Mouse (Mus musculus): ENCODE measurements around the gene Unc5a. TPM values are rescaled to one million over a fixed set of nuclear protein-coding genes. Genes with fewer than 3 reads are reported as not detected.

The Unc5a gene
- polyA plus RNA-seq, 1 experiment from 2014 or later: 0.66 TPM

DNA sequence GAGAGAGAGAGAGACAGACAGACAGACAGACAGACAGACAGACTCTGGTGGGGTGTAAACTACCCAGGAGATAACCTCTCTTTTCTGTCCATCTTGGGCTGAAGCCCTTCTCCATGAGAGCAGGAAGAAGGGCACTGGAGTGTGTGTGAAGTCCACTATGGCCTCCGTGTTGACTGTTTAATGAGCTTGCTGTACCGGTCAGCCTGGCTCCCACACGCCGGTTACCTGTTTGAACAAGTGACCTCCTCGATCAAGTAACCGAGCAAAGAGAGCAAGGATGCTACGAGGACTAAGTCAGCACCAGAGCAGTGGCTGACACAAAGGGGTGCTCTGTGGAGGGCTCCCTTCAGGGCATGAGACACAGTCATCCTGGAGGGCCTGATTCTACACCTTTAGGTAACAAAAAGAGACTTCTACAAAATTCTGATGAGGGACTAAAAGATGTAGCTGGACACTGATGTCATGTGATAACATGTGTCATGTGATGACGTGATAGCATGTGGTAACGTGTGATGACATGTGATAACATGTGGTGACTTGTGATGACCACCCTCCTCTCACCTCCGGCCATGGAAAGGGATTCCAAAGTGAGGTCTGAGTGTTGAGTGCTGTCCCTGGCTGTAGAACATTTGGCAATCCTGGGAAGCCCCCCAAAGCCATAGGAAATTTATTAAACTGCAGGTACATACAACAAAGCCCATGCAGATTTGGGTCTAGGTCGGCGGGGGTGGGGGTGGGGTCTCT, 68.1 kb downstream of the Unc5a start:
- 58% methylated on average over 12 of the region's 12 CpGs for WGBS (ENCODE audit: insufficient replicate concordance)

GRCm38 (mm10) chr13:55017898-55018599, 68.8 kb downstream of the Unc5a start:
- Histone ChIP-seq H3K4me3 (ENCODE audit: low read depth, low read length) (no peak overlapping the region), H3K9ac (ENCODE audit: low read depth, low read length) (no peak overlapping the region), H3K27ac (ENCODE audit: low read length) (no peak overlapping the region), H3K4me1 (ENCODE audit: control insufficient read depth, low read depth, low read length) (no peaks in the 10 kb centered on the region; the same call in 1 of the 2 replicates), H3K9me3 (replicated peaks; ENCODE audit: control insufficient read depth, low read length) (no peaks in the 10 kb centered on the region), H3K36me3 (ENCODE audit: control insufficient read depth, insufficient read depth) (no peaks in the 10 kb centered on the region), H3K4me2 (ENCODE audit: low read depth, low read length) (no peak overlapping the region), H3K27me3 (ENCODE audit: control insufficient read depth, insufficient read depth, low read depth, low read length) (no peaks in the 10 kb centered on the region)
- ATAC-seq (ENCODE audit: low read depth): no peak
- WGBS (ENCODE audit: insufficient replicate concordance): 63% methylated on average over 8 of the region's 8 CpGs

More for the DNA sequence above, 68.1 kb downstream of the Unc5a start:
- Histone ChIP-seq H3K4me1 (ENCODE audit: control insufficient read depth, low read depth, low read length) (no peaks in the 10 kb centered on the region), H3K36me3 (ENCODE audit: control insufficient read depth, insufficient read depth) (no peaks in the 10 kb centered on the region), H3K27me3 (ENCODE audit: control insufficient read depth, insufficient read depth, low read depth, low read length) (no peaks in the 10 kb centered on the region), H3K9ac (ENCODE audit: low read depth, low read length) (no peak overlapping the region), H3K4me3 (ENCODE audit: low read depth, low read length) (no peak overlapping the region), H3K27ac (ENCODE audit: low read length) (no peak overlapping the region), H3K4me2 (ENCODE audit: low read depth, low read length) (no peak overlapping the region), H3K9me3 (replicated peaks; ENCODE audit: control insufficient read depth, low read length) (no peaks in the 10 kb centered on the region)
- no peak for ATAC-seq (ENCODE audit: low read depth)

DNA sequence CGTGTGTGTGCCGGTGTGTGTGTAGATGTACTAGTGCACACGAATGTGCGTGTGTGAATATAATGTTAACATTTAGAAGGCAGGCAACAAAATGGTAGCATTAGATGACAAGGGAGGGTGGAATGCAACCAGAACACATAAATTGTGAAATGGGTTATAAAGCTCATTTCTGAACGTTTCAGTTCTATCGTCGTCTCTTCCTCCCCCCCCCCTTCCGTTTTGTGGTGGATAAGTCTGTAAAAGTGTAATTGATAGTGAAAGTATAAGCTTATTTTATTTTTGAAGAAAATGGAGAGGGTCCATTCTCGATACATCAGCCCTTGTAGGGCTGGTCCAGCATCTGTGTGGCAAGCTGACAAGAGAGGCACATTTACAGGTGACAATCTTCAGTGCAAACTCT, 69.5 kb downstream of the Unc5a start:
- no peaks in the 10 kb centered on the region for H3K9me3 ChIP-seq (replicated peaks; ENCODE audit: control insufficient read depth, low read length)
- H3K4me2 ChIP-seq (ENCODE audit: low read depth, low read length): no peak overlapping the region
- 72% methylated on average over 9 of the region's 9 CpGs for WGBS (ENCODE audit: insufficient replicate concordance)
- H3K9ac ChIP-seq (ENCODE audit: low read depth, low read length): no peak overlapping the region
- H3K27ac ChIP-seq (ENCODE audit: low read length): no peak overlapping the region
- no peaks in the 10 kb centered on the region; the same call in 1 of the 2 replicates for H3K4me1 ChIP-seq (ENCODE audit: control insufficient read depth, low read depth, low read length)
- no peaks in the 10 kb centered on the region for H3K36me3 ChIP-seq (ENCODE audit: control insufficient read depth, insufficient read depth)
- H3K4me3 ChIP-seq (ENCODE audit: low read depth, low read length): no peak overlapping the region
- no peaks in the 10 kb centered on the region for H3K27me3 ChIP-seq (ENCODE audit: control insufficient read depth, insufficient read depth, low read depth, low read length)
- no peak for ATAC-seq (ENCODE audit: low read depth)

DNA sequence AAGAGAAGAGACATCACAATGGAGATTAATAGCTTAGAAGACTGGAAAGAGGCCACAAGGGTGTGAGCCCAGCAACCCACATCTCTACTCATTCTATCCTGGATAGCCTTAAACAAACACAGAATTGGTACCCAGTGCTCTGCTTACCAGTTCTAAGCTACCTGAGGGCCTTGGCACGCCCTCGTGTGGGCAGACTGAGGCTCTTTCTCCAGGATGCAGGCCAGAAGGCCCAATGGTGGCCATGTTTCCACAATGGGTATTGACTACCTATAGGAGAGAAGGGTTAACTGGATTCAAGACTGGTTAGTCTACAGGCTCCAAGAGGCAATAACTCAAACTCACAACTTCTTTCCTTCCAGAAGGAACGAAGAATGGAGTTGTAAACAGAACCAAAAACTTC, 70.0 kb downstream of the Unc5a start:
- H3K36me3 ChIP-seq (ENCODE audit: control insufficient read depth, insufficient read depth): no peaks in the 10 kb centered on the region
- no peak overlapping the region for H3K4me3 ChIP-seq (ENCODE audit: low read depth, low read length)
- H3K4me1 ChIP-seq (ENCODE audit: control insufficient read depth, low read depth, low read length): no peaks in the 10 kb centered on the region; the same call in 1 of the 2 replicates
- 42% methylated on average over 3 of the region's 3 CpGs for WGBS (ENCODE audit: insufficient replicate concordance)
- no peak overlapping the region for H3K27ac ChIP-seq (ENCODE audit: low read length)
- no peaks in the 10 kb centered on the region for H3K9me3 ChIP-seq (replicated peaks; ENCODE audit: control insufficient read depth, low read length)
- no peak overlapping the region for H3K9ac ChIP-seq (ENCODE audit: low read depth, low read length)
- peak overlapping the region; percentile 28; the same call in 1 of the 2 replicates for H3K4me2 ChIP-seq (ENCODE audit: low read depth, low read length)
- no peak for ATAC-seq (ENCODE audit: low read depth)
- no peaks in the 10 kb centered on the region for H3K27me3 ChIP-seq (ENCODE audit: control insufficient read depth, insufficient read depth, low read depth, low read length)

DNA sequence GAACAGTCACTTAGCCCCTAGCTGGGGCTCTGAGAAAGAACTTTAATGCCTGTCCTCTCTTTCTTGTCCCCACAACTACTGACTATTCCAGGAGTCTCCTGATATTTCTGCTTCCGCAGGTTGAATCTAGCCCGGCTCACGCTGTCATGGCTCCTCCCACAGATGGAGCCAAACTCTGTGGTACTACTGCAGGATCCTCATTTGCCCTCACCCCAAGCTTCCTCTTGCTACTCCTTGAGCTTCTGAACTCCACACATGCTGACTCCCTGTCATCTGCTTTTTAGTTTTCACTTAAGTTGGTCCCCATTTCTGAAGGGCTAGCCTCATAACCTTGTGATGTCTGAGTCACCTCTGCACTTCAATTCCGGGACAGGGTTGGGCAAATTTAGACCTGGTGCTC, 70.8 kb downstream of the Unc5a start:
- Histone ChIP-seq H3K9ac (ENCODE audit: low read depth, low read length) (no peak overlapping the region), H3K4me3 (ENCODE audit: low read depth, low read length) (no peak overlapping the region), H3K36me3 (ENCODE audit: control insufficient read depth, insufficient read depth) (no peaks in the 10 kb centered on the region), H3K27me3 (ENCODE audit: control insufficient read depth, insufficient read depth, low read depth, low read length) (no peaks in the 10 kb centered on the region), H3K9me3 (replicated peaks; ENCODE audit: control insufficient read depth, low read length) (no peaks in the 10 kb centered on the region), H3K4me2 (ENCODE audit: low read depth, low read length) (no peak overlapping the region; the same call in 1 of the 2 replicates), H3K27ac (ENCODE audit: low read length) (no peak overlapping the region), H3K4me1 (ENCODE audit: control insufficient read depth, low read depth, low read length) (no peaks in the 10 kb centered on the region; the same call in 1 of the 2 replicates)
- no peak for ATAC-seq (ENCODE audit: low read depth)
- 65% methylated on average over 4 of the region's 4 CpGs for WGBS (ENCODE audit: insufficient replicate concordance)

GRCm38 (mm10) chr13:55021194-55021779, 72.1 kb downstream of the Unc5a start, which contains the start of gene Hk3:
TSS of gene Hk3 (minus strand) at chr13:55021385.
- H3K9me3 ChIP-seq (replicated peaks; ENCODE audit: control insufficient read depth, low read length): no peaks in the 10 kb centered on the region
- H3K27me3 ChIP-seq (ENCODE audit: control insufficient read depth, insufficient read depth, low read depth, low read length): no peaks in the 10 kb centered on the region
- WGBS (ENCODE audit: insufficient replicate concordance): 53% methylated on average over 13 of the region's 13 CpGs
- no peak within 1 kb of the TSS for H3K9ac ChIP-seq (ENCODE audit: low read depth, low read length)
- H3K4me2 ChIP-seq (ENCODE audit: low read depth, low read length): no peak within 1 kb of the TSS; the same call in 1 of the 2 replicates
- H3K4me1 ChIP-seq (ENCODE audit: control insufficient read depth, low read depth, low read length): no peaks in the 10 kb centered on the region; the same call in 1 of the 2 replicates
- H3K36me3 ChIP-seq (ENCODE audit: control insufficient read depth, insufficient read depth): no peaks in the 10 kb centered on the region
- H3K4me3 ChIP-seq (ENCODE audit: low read depth, low read length): no peak within 1 kb of the TSS
- peak within 1 kb of the TSS; percentile 53 for H3K27ac ChIP-seq (ENCODE audit: low read length)
- ATAC-seq (ENCODE audit: low read depth): no peak; the same call in 1 of the 2 replicates

DNA sequence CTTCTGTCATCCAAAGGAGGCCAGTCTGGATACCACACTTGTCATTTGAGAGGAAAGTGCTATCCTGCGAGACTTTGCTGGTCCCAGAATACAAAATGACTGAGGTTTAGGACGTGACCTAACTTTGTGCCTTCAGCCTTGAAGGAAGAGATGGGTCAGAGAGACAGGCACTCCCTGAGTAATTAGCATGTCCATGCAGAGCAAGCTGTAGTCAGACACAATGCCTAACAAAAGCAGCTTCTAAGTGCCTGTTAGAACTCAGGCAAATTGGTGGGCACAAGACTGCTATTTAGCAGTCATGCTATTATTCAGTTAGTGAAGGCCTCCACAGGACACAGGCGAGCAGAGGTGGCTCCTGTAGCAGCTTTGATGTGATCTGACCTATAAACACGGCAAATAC, 73.0 kb downstream of the Unc5a start:
- no peaks in the 10 kb centered on the region; the same call in 1 of the 2 replicates for H3K4me1 ChIP-seq (ENCODE audit: control insufficient read depth, low read depth, low read length)
- no peak overlapping the region for H3K27ac ChIP-seq (ENCODE audit: low read length)
- H3K36me3 ChIP-seq (ENCODE audit: control insufficient read depth, insufficient read depth): no peaks in the 10 kb centered on the region
- no peak for ATAC-seq (ENCODE audit: low read depth)
- no peak overlapping the region for H3K4me2 ChIP-seq (ENCODE audit: low read depth, low read length)
- no peak overlapping the region for H3K9ac ChIP-seq (ENCODE audit: low read depth, low read length)
- 62% methylated on average over 4 of the region's 4 CpGs for WGBS (ENCODE audit: insufficient replicate concordance)
- no peaks in the 10 kb centered on the region for H3K9me3 ChIP-seq (replicated peaks; ENCODE audit: control insufficient read depth, low read length)
- no peak overlapping the region for H3K4me3 ChIP-seq (ENCODE audit: low read depth, low read length)
- no peaks in the 10 kb centered on the region for H3K27me3 ChIP-seq (ENCODE audit: control insufficient read depth, insufficient read depth, low read depth, low read length)

GRCm38 (mm10) chr13:55022715-55023114, 73.5 kb downstream of the Unc5a start:
- Histone ChIP-seq H3K4me3 (ENCODE audit: low read depth, low read length) (no peak overlapping the region), H3K27ac (ENCODE audit: low read length) (peak overlapping the region; percentile 34; the same call in 1 of the 2 replicates), H3K9ac (ENCODE audit: low read depth, low read length) (no peak overlapping the region), H3K4me2 (ENCODE audit: low read depth, low read length) (no peak overlapping the region), H3K36me3 (ENCODE audit: control insufficient read depth, insufficient read depth) (peaks cover 1% of the 10 kb centered on the region; the same call in 1 of the 2 replicates), H3K9me3 (replicated peaks; ENCODE audit: control insufficient read depth, low read length) (no peaks in the 10 kb centered on the region), H3K27me3 (ENCODE audit: control insufficient read depth, insufficient read depth, low read depth, low read length) (no peaks in the 10 kb centered on the region), H3K4me1 (ENCODE audit: control insufficient read depth, low read depth, low read length) (no peaks in the 10 kb centered on the region; the same call in 1 of the 2 replicates)
- no peak for ATAC-seq (ENCODE audit: low read depth)
- WGBS (ENCODE audit: insufficient replicate concordance): 54% methylated on average over 9 of the region's 9 CpGs

Data from liver, embryonic 16.5 days (tissue).